Mouse (Mus musculus): ENCODE measurements at regions not wholly inside any gene's neighbourhood (a gene's known extent, or its start where the extent isn't known, plus 50 kb on each side); places are given as distances from the start of the nearest gene placed in this dataset.

DNA sequence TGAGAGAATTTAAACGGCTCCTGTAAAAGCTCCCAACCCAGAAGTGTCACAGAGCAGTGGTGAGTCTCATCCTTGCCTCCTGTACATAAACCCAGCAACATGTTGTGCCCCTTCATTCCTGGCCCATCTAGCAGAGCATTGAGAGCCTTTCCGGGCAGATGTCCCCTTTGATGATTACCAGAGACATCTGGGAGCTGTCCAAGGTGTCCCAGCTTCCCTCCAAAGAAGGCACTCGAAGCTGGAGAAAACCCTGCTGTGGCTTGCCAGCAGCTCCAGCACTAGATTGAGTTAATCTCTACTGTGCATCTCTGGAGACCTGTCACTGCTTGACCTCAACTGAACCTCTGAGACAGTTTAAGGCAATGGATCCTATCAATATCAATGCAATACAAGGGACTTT is 86.4 kb upstream of the Mycn start:
- no peak for DNase-seq

DNA sequence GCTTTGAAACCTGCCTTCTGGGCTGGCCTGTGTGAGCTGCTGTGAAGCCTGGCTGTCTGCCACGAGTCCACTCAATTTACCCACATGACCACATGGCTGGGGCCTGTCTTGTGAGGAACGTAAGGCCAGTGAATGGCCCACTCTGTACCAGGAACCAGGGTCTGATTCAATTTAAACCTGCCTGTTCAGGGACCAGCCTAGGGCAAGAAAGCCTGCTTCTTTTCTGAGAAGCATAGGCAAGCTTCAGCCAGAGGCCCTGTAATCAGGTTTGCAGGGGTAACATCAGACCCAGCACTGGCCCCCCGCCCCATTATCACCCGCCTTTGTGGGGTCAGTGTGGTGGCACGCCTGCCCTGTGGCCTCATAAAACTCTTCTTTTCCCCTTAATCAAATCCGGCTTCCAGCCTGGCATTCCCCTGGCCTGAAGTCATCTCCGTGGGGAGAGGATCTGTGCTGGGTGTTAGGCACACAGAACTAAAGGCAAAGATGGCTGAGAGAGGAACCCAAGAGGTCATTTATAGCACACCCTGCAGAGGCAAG is 84.4 kb upstream of the Mycn start:
- no peak for DNase-seq

DNA sequence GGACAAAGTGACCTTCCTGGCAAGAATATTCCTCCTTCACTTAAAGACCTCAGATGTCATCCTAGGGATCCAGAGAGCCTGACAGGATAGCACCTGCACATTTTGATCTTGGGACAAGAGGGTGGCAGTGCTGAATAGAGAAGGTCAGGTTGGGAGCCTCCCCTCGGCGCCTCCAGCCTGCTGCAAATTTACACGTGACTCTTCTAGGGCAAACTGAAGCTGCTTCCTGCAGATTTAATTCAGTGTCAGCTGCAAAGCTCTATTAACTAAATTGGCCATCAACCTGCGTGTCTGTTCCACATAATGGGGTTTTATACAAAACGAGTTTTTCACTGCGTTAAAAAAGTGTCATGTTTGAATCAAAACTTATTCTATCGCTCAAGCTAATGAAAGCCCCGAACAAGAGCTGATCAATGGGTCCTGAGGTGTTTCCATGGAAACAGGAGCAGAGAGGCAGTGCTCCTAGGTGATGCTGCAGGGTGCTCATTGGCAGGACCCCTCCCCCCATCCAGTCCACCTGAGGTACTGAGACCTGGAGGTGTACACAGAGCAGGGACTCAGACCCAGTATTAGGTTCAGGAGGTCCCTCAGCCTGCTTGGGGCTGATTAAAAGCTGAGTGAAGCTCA is 82.6 kb upstream of the Mycn start:
- peak; percentile 8 for DNase-seq

DNA sequence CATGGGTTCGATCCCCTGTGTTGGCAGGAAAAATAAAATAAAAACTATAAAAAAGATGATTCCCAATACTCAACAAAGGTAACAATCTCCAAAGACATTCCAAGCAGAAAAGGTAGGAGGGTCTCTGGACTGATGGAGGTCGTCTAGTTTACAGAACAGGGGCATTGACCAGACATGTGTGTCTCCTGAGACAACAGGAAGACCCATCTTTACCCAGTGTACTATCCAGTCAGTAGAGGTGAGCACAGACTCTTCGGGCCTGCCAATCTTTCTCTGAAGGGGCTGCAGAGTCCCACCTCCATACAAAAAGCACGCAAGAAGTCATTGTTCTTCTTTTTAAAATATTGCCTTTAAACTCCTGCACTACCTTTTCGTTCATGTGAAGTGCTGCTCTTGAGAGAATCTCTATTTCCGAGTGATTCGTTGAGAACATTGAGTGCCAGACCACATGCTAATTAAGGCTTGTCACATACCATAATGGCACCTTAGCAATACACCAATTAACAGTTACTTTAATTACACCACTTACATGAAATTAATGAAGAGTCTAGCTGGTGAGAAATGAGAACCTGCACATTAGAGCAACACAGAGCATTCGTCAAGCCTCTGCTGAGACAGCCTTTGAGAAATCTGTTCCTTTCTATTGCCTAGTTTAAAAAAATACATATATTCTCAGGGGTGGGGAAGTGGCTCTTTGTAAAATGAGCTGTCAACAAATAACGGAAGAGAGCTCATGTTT is 69.5 kb upstream of the Mycn start:
- no peak for DNase-seq

DNA sequence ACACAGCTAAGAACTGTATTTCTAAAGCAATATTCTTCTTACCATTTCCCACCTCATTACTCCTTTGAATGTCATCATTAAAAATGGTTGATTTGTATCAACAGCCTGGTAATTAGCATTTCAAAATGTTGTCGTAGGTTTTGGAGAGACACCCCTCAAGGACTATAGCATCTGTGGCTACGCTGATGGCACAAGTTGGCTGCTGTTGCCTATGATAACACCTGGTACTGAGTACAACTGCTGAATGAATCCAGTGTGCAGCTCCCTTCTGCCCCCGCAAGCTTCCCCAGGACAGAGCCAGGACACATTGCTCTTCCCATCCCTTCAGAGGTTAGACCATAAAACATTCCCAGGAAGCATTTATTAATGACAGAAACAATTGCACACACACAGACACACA is 68.7 kb upstream of the Mycn start:
- no peak for DNase-seq

DNA sequence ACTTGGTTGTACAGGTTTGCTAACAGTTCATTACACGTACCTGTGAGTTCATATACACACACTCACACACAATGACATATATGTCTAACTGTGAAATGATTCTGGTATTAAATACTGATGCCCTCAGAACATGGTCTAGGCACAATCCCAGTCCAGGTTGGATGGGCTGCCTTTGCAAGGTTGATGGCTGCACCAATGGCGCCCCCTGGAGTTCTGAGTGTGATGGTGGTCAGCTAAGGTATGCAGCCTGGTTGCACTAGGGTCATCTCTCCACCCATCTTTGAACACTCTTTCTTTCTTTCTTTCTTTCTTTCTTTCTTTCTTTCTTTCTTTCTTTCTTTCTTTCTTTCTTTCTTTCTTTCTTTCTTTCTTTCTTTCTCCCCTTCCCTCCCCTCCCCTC is 67.8 kb upstream of the Mycn start:
- no peak for DNase-seq

DNA sequence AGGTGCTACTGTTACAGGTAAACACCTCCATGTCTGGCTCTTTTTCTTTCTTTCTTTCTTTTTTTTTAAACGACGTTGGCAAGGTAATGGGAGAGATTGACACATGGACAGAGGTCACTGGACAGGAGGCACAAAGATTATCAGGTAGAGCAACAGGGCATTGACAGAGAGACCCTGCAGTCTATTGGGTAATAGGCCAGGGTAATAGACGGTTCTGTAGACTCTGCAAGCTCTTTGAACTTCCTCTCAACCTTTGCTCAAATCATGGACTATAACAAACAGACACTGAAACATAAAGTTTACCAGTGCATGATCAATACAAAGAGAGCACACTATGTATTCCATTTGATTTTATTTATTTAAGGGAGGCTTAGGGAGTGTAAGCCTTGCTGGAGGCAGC is 61.0 kb upstream of the Mycn start:
- no peak for DNase-seq

DNA sequence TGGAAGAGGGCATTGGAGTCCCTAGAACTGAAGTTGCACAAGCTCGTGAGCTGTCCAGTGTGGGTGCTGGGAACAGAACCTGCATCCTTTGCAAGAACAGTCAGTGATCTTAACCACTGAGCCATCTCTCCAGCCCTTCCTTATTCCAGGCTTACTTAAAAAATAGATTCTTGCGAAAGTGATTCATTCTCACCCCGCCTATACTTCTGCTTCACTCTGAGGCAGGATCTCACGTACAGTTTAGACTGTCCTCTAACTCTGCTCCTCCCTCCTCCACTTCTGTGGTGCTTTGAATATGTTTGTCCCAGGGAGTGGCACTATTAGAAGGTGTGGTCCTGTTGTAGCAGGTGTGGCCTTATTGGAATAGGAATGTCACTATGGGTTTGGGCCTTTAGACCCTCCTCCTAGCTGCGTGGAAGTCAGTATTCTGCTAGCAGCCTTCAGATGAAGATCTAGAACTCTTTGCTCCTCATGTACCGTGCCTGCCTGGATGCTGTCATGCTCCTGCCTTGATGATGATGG is 60.4 kb upstream of the Mycn start:
- no peak for DNase-seq

DNA sequence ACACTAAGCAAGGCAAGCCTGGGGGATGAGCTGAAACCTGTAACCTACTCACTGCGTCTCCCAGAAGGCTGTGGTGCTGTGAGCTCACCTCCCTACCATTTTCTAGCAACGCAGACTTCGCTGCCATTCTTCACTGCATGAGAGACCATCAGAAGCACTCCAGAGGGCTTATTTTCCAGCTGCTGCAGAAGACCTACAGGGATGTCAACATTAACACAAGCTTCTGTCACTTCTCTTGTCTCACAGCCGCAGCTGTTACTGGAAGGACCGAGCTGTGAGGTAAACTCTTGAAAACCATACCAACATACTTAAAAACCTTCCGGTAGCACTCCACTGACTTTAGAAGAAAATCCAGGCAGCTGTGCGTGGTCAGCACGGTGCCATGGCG is 54.3 kb upstream of the Mycn start:
- DNase-seq, result no peak

DNA sequence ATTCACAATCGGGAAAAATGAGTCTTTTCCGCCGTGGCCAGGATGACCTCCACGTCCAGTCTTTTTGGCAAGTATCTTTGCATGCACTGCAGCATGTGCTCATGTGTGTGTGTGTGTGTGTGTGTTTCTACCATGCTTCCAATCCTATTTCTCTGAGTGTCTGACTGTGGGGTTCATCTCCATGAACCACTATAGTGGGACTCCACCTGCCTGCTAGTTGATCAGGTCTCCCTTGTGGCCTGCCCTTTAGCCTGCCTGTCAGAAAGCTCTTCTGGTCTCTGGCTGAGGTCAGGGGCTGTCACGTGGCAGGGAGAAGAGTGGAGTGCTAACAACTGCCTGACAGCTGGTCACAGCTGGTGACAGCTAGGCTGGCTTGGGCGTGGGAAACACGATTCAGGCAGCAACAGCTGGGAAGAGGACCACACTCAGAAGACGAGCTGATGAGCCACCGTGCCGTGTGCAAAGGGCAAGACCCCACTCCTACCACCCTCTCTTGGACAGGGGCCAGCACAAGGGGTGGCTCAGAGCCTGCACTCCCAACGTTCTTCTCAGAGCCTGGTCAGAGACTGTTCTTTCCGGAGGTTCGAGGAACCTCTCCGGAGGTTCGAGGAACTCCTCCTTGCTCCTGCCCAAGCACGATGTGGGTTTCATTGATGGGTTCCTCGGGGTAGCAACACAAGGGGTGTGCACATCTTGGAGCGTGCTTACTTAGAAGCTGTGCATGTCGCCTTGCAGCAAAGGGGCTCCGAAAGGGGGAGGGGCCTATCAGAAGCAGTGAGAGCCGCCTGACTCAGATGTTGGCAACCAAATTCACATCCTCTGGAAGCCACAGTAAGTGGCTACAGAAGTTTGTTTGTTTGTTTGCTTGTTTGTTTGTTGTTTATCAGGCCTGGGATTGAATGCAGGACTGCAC is 53.6 kb upstream of the Mycn start:
- DNase-seq, result no peak

DNA sequence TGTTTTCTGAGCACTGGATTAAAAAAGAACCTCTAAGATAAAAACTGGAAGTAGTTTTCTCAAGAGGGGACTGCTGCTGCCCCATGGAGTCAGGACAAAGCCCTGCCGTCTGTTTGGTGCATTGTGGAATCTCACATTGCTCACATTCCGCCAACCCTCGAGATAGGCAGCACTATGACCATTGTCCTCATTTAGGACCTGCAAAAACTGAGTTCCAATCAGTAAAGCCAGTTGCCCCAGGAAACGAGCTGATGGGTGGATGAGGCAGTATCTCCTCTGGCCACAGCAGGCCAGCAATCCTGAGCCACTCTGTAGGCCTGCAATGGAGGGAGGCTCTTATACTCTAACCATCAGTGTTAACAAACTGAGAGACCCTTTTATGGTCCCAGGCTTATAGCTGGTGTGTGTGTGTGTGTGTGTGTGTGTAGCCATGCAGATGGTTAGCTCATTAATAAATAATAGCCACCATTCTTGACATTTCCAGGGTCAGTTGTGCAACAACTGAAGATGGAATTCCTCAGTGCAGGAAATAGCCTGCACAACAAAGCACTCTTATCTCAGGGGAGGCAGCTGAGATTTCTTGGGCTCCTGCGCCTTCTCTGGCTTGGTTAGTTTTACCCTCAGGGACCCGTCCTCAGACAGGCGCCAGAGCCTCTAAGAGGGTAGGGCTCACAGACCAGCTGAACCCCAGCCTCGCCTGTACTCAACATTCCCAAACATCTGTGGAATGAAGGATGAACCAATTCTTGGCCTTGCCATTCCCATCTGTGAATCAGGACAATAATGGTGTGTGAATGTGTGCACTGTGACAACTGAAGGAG is 52.4 kb upstream of the Mycn start:
- no peak for DNase-seq
